Mouse (Mus musculus) urinary bladder, postnatal 36 days (tissue): Measurements from ENCODE around the gene Frem2.

ENCODE experiments used
- DNase-seq, 2 experiments: peaks; one replicate each; pipeline ENCODE4 v3.0.0; 2022; ENCODE audit warnings: low spot score in 2 of 2, mixed read lengths in 1 of 2

Gene Frem2

GRCm38 (mm10) chr3:53656878-53657561, at the start of gene Frem2:
Gene Frem2, minus strand, starts transcription at chr3:53657355.
- peak; percentile 53 to 66 for DNase-seq

- no peak for DNase-seq
Measured at GRCm38 (mm10) chr3:53705992-53706495, 48.9 kb upstream of the Frem2 start.

GRCm38 (mm10) chr3:53703126-53703505, 46.0 kb upstream of the Frem2 start:
- no peak for DNase-seq

GRCm38 (mm10) chr3:53702421-53703125, 45.4 kb upstream of the Frem2 start:
- DNase-seq, result no peak

GRCm38 (mm10) chr3:53701940-53702339, 44.8 kb upstream of the Frem2 start:
- no peak for DNase-seq

GRCm38 (mm10) chr3:53687776-53688175, 30.6 kb upstream of the Frem2 start:
- DNase-seq, result peak; percentile 39 to 63

- no peak for DNase-seq
Measured at GRCm38 (mm10) chr3:53682244-53682643, 25.1 kb upstream of the Frem2 start.

GRCm38 (mm10) chr3:53680816-53681215, 23.7 kb upstream of the Frem2 start:
- no peak for DNase-seq

- no peak for DNase-seq
Measured at GRCm38 (mm10) chr3:53674225-53674624, 17.1 kb upstream of the Frem2 start.

- DNase-seq, result no peak
Measured at GRCm38 (mm10) chr3:53669736-53670135, 12.6 kb upstream of the Frem2 start.

- no peak for DNase-seq
Measured at GRCm38 (mm10) chr3:53657744-53658534, 784 bp upstream of the Frem2 start.

GRCm38 (mm10) chr3:53656328-53656877, 752 bp downstream of the Frem2 start:
- no peak for DNase-seq

GRCm38 (mm10) chr3:53655343-53655742, 1.8 kb downstream of the Frem2 start:
- no peak for DNase-seq

GRCm38 (mm10) chr3:53650003-53650748, 7.0 kb downstream of the Frem2 start:
- no peak for DNase-seq

GRCm38 (mm10) chr3:53649425-53649824, 7.7 kb downstream of the Frem2 start:
- no peak for DNase-seq

- DNase-seq, result no peak
Measured at GRCm38 (mm10) chr3:53648902-53649301, 8.3 kb downstream of the Frem2 start.

- DNase-seq, result no peak
Measured at GRCm38 (mm10) chr3:53635948-53636347, 21.2 kb downstream of the Frem2 start.

- DNase-seq, result no peak
Measured at GRCm38 (mm10) chr3:53631126-53631525, 26.0 kb downstream of the Frem2 start.

- DNase-seq, result no peak
Measured at GRCm38 (mm10) chr3:53630630-53631029, 26.5 kb downstream of the Frem2 start.

GRCm38 (mm10) chr3:53629966-53630365, 27.2 kb downstream of the Frem2 start:
- DNase-seq, result no peak

- DNase-seq, result no peak
Measured at GRCm38 (mm10) chr3:53623222-53623621, 33.9 kb downstream of the Frem2 start.
